Mouse (Mus musculus) spleen, embryonic (tissue): ENCODE results near the gene Rab43.

Experiments
- CTCF ChIA-PET: fragments of 350-600 bp; sonication (Branson Sonifier 250); formaldehyde crosslinking; loops from one replicate; lab custom pipeline; 2022; lab: Charles Lee

The Rab43 gene

GRCm38 (mm10) chr6:87756896-87757295, 55.1 kb downstream of the Rab43 start:
- CTCF ChIA-PET = no interaction called here

GRCm38 (mm10) chr6:87755196-87755595, 56.8 kb downstream of the Rab43 start:
- CTCF ChIA-PET = no interaction called here

DNA sequence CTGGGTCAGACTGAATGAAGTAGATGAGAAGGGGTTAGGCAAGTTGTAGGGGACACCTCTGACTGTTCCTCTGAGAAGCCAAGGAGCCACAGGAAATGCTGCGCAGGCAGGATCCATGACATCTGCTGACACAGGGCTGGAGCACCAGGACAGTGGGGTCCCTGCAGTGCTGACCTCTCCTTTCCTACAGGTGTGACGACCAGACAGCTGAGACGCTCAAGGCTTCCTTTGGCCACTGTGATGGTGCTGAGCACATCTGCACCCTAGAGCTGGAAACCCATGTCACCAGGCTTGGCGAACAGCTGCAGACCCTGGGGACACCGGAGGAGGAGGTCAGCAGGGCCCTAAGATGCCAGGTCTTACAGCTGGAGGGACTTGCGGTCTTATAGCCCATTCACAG, 60.4 kb downstream of the Rab43 start:
- CTCF ChIA-PET = no interaction called here

GRCm38 (mm10) chr6:87750184-87750910, 61.6 kb downstream of the Rab43 start:
- CTCF ChIA-PET = interaction anchor here (0.9 kb wide), 1 partner anchor 9 kb away, joined by 4 read pairs; no protein-coding TSS in a partner anchor

- CTCF ChIA-PET = interaction anchor here (0.7 kb wide), 1 partner anchor 162 kb away, joined by 4 read pairs; no protein-coding TSS in a partner anchor
Observed at GRCm38 (mm10) chr6:87748531-87748930, 63.4 kb downstream of the Rab43 start.

DNA sequence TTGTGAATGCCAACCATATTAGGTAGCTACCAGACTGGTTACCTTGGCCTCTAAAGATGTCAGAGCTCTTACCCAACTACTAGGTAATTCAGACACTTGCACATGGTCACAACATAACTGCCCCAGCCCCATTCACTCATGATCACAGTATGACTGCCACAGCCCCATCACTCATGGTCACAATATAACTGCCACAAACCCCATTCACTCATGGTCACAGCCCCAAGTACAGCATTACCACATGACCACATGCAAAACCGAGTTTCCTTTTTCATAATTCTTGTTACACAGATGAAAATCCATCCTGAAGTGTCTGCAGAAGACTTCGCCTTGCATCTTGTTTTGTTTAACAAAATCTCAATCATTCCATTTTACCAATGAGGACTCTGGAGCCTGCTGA, 63.9 kb downstream of the Rab43 start:
- CTCF ChIA-PET = interaction anchor here (0.7 kb wide), 1 partner anchor 163 kb away, joined by 4 read pairs; no protein-coding TSS in a partner anchor

GRCm38 (mm10) chr6:87746849-87747248, 65.1 kb downstream of the Rab43 start:
- CTCF ChIA-PET = interaction anchor here (0.7 kb wide), 1 partner anchor 15 kb away, joined by 9 read pairs; no protein-coding TSS in a partner anchor

DNA sequence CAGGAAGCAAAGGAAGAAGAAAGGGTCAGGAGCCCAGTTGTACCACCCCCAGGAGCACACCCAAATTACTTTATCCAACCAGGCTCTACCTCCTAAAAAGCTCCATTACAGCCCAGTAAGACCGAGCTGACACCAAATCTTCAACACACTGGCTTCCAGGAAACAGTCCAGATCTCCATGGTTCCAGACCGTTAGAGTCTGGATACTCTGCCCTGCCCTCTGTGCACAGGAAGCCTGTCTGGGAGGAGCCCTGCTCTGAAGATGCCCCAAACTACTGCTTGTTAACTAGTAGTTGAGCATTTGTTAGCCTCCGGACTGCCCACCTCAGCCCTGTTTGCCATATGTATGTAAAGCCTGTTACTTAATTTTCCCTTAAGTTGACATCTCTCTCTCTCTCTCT, 65.9 kb downstream of the Rab43 start:
- CTCF ChIA-PET = no interaction called here

- CTCF ChIA-PET = no interaction called here
Observed at GRCm38 (mm10) chr6:87745301-87745700, 66.7 kb downstream of the Rab43 start.

DNA sequence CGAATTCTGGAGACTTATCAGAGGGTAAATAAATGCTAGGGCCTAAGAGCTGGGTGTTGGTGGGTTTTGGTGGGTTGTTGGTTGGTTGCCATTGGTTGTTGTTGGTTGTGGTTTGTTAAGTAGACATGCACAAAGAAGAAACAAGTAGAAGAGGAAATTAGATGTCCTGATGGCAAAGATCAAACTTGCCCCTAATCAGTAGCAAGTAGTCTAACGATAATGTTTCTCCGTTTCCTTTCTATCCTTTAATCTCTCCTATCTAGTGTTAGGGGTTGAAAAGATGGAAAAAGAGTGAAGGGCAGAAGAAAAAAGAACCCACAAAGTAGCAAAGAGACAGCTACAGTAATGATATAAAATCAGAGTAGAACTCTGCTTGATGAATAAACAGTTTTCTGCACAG, 67.3 kb downstream of the Rab43 start:
- CTCF ChIA-PET = no interaction called here

DNA sequence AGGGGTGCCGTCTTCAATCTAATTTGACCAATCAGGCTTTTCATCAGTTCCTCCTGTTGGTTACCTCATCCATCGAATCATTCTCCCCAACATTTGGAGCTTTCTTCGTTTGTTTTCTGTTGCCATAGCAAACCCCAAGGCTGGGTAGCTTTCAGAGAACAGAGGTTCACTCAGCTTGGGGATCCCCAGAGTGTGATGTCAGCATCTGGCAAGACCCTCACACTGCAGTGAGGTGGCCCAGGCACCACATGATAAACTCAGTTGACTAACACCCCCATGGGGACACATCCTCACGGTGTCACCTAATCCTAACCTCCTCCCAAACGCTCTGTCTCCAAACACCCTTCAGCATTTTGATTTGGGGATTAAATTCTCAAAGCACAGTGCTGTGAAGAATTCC, 68.7 kb downstream of the Rab43 start:
- CTCF ChIA-PET = no interaction called here

GRCm38 (mm10) chr6:87742804-87743203, 69.2 kb downstream of the Rab43 start:
- CTCF ChIA-PET = no interaction called here

DNA sequence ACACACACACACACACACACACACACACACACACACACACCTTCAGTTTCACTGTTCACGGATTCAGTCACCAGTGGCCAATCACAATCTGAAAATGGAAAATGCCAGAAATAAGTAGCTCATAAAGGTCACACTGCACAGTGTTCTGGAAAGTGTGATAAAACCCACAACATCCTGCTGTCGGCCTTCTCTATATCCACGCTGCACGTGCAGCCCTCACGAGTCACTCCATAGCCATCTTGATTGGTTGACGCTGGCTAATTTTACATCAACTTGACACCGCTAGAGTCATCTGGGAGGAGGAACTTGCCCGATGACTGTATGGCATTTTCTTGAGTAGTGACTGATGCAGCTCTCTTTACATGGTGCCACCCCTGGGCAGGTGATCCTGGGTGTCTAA, 70.0 kb downstream of the Rab43 start:
- CTCF ChIA-PET = no interaction called here

GRCm38 (mm10) chr6:87740496-87740895, 71.5 kb downstream of the Rab43 start:
- CTCF ChIA-PET = interaction anchor here (0.6 kb wide), 1 partner anchor 809 kb away, joined by 4 read pairs; no protein-coding TSS in a partner anchor

DNA sequence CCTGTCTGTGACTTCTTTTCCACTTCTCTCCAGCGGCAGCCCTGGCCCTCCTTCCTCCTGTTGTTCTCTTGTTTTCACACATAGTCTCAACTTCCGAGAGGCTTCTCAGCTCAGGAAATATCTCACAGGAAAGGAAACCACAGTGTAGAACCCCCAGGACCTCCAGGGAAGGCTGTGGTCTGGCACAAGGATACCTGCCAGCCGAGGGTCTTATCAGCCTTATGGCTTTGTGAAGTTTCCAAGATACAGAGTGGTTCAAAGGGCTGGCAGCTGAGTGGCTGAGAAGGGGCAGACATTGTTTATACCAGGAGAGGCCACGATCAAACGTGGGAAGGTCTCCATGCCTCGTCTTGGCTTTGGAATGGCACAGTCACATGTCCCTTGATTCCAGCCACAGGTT, 72.1 kb downstream of the Rab43 start:
- CTCF ChIA-PET = no interaction called here
